Mouse (Mus musculus) adrenal gland, adult (tissue): ENCODE measurements at regions not wholly inside any gene's neighbourhood (a gene's known extent, or its start where the extent isn't known, plus 50 kb on each side); places are given as distances from the start of the nearest gene placed in this dataset.
A peak's percentile ranks its signal among the peaks of the same experiment; 100 is the strongest.

Source experiments
- DNase-seq, 2 experiments: peaks; one replicate each; pipeline ENCODE4 v3.0.0; 2022 to 2023; ENCODE audit warnings: low spot score in 1 of 2; ENCODE audit not compliant: inconsistent age in 2 of 2

- DNase-seq = no peak
Measured at GRCm38 (mm10) chr1:14109190-14109482, 1984.0 kb downstream of the 4930444P10Rik start.

- peak; percentile 58 to 90 for DNase-seq
Measured at GRCm38 (mm10) chr1:14108450-14109189, 1984.5 kb downstream of the 4930444P10Rik start.

- DNase-seq = peak in 1 of 2 experiments; percentile 9
Measured at GRCm38 (mm10) chr1:14105521-14105920, 1987.6 kb downstream of the 4930444P10Rik start.

GRCm38 (mm10) chr1:14104529-14104928 lies 1988.6 kb downstream of the 4930444P10Rik start:
- peak in 1 of 2 experiments; percentile 0 for DNase-seq

- DNase-seq = peak in 1 of 2 experiments; percentile 10
Measured at GRCm38 (mm10) chr1:14099031-14099430, 1994.1 kb downstream of the 4930444P10Rik start.

- DNase-seq = peak in 1 of 2 experiments; percentile 13
Measured at GRCm38 (mm10) chr1:14097567-14098228, 1995.4 kb downstream of the 4930444P10Rik start.

- no peak for DNase-seq
Measured at GRCm38 (mm10) chr1:14064856-14065255, 2028.3 kb downstream of the 4930444P10Rik start.

- no peak for DNase-seq
Measured at GRCm38 (mm10) chr1:14036163-14036562, 2057.0 kb downstream of the 4930444P10Rik start.

- DNase-seq = no peak
Measured at GRCm38 (mm10) chr1:14011484-14011883, 2081.6 kb downstream of the 4930444P10Rik start.

- DNase-seq = no peak
Measured at GRCm38 (mm10) chr1:14010789-14011188, 2082.3 kb downstream of the 4930444P10Rik start.

GRCm38 (mm10) chr1:14002550-14002949 lies 2090.6 kb downstream of the 4930444P10Rik start:
- peak in 1 of 2 experiments; percentile 55 for DNase-seq

GRCm38 (mm10) chr1:14001431-14001830 lies 2091.7 kb downstream of the 4930444P10Rik start:
- peak; percentile 9 to 60 for DNase-seq

- peak in 1 of 2 experiments; percentile 39 for DNase-seq
Measured at GRCm38 (mm10) chr1:14000605-14001395, 2092.3 kb downstream of the 4930444P10Rik start.

- no peak for DNase-seq
Measured at GRCm38 (mm10) chr1:13998178-13998708, 2094.9 kb downstream of the 4930444P10Rik start.

GRCm38 (mm10) chr1:13993825-13994509 lies 2099.2 kb downstream of the 4930444P10Rik start:
- DNase-seq = no peak

GRCm38 (mm10) chr1:13992978-13993377 lies 2100.1 kb downstream of the 4930444P10Rik start:
- DNase-seq = no peak

- no peak for DNase-seq
Measured at GRCm38 (mm10) chr1:13989360-13989759, 2103.8 kb downstream of the 4930444P10Rik start.

GRCm38 (mm10) chr1:13984833-13985232 lies 2108.3 kb downstream of the 4930444P10Rik start:
- DNase-seq = no peak

GRCm38 (mm10) chr1:13980273-13980672 lies 2112.9 kb downstream of the 4930444P10Rik start:
- no peak for DNase-seq

GRCm38 (mm10) chr1:13978640-13979039 lies 2114.5 kb downstream of the 4930444P10Rik start:
- no peak for DNase-seq

GRCm38 (mm10) chr1:13977207-13977606 lies 2115.9 kb downstream of the 4930444P10Rik start:
- DNase-seq = no peak
